Mouse (Mus musculus): ENCODE measurements around the gene Nup93. TPM values are rescaled to one million over a fixed set of nuclear protein-coding genes. Genes with fewer than 3 reads are reported as not detected.

Nup93 gene
- total and polyA plus RNA-seq, 3 experiments: 46.0 to 99.6 (median 88.3) TPM

DNA sequence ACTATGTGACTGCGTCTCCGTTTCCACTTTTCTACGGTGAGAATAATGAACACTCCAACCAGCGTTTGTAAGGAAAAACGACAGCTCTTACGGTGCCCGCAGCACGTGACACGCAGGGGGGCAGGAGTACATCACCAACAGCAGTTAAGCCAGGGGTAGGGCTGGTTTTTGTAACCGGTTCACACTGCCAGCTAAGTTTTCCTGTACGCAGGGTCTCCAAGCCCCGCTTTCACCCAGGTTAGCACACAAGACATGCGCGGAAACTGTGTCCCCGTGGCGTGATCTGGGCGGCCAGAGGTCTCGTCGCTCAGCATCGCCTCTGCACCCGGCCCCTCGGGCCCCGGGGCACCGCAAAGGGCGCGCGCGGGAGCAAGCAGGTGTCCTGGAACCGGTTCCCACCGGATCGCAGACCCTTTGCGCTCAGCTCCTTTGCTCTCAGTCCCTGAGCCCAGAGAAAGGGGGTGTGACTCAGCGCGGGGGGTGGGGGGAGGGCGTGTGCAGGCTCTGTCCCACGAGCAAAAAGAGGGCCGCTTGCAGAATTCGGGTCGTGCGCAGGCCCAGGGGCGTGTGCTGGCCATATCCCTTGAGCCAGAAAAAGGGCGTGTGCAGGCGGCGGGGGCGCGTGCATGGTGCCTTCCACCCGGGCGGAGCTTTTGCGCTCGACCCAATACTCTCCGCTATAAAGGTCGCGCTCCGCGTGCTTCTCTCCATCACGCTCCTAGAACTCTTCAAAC, 42.1 kb upstream of the Nup93 start, which contains the start of gene Mt2:
Mt2 (plus strand) TSS at position 590 of the 734 bp plus-strand sequence.
- peak within 1 kb of the TSS; percentile 33 to 83 (median 58) for H3K4me3 ChIP-seq (replicated peaks in 1 of 3; ENCODE audit: low read depth in 2 of 3, low read length in 2 of 3, poor library complexity in 1 of 3)
- TF ChIP-seq SIN3A (IDR thresholded peaks at IDR 0.05; ENCODE audit: low read length): peak; percentile 66
- TF ChIP-seq CHD1 (IDR thresholded peaks at IDR 0.05; ENCODE audit: low read depth, low read length): 0 out of 2 replicates have a peak, but pooled peaks have one; percentile 9
- TF ChIP-seq ETS1 (conservative IDR thresholded peaks at IDR 0.05; ENCODE audit: low read depth, low read length): no peak
- peak; percentile 50; the same call in 1 of the 2 replicates for TF ChIP-seq HCFC1 (IDR thresholded peaks at IDR 0.05; ENCODE audit: low read depth, low read length)
- TF ChIP-seq POLR2A (IDR thresholded peaks at IDR 0.05; ENCODE audit: low read depth, low read length): peak; percentile 99; the same call in 1 of the 2 replicates
- TF ChIP-seq TBP (conservative IDR thresholded peaks at IDR 0.05; ENCODE audit: low read depth, low read length): peak; percentile 95
- no peak for TF ChIP-seq RAD21 (IDR thresholded peaks at IDR 0.05; ENCODE audit: low read depth, low read length)
- TF ChIP-seq MXI1 (IDR thresholded peaks at IDR 0.05; ENCODE audit: low read depth, low read length): peak; percentile 90
- TF ChIP-seq MAX (IDR thresholded peaks at IDR 0.05; ENCODE audit: low read length): peak; percentile 60
- peak; percentile 82 for TF ChIP-seq MYC (IDR thresholded peaks at IDR 0.05; ENCODE audit: low read depth, low read length)
- peak; percentile 81 for TF ChIP-seq BHLHE40 (IDR thresholded peaks at IDR 0.05; ENCODE audit: low read depth, low read length)
- peak; percentile 68 for TF ChIP-seq USF1 (IDR thresholded peaks at IDR 0.05; ENCODE audit: low read depth, low read length)
- peak; percentile 61 for TF ChIP-seq TCF12 (IDR thresholded peaks at IDR 0.05; ENCODE audit: low read depth, low read length)
- TF ChIP-seq CHD2 (IDR thresholded peaks at IDR 0.05; ENCODE audit: low read length): peak; percentile 42; the same call in 1 of the 2 replicates
- TF ChIP-seq ELF1 (IDR thresholded peaks at IDR 0.05; ENCODE audit: low read depth, low read length): peak; percentile 30; the same call in 1 of the 2 replicates
- peak; percentile 83 for TF ChIP-seq NRF1 (IDR thresholded peaks at IDR 0.05; ENCODE audit: low read depth, low read length)
- no peak for TF ChIP-seq JUND (conservative IDR thresholded peaks at IDR 0.05; ENCODE audit: low read depth, low read length)
- TF ChIP-seq ZKSCAN1 (IDR thresholded peaks at IDR 0.05; ENCODE audit: borderline replicate concordance, low read depth, low read length): no peak
- TF ChIP-seq USF2 (conservative IDR thresholded peaks at IDR 0.05; ENCODE audit: low read depth, low read length): peak; percentile 28; the same call in 1 of the 2 replicates
- peak; percentile 78; the same call in 1 of the 2 replicates for TF ChIP-seq MAZ (IDR thresholded peaks at IDR 0.05; ENCODE audit: low read depth, low read length)
- no peak for TF ChIP-seq SMC3 (IDR thresholded peaks at IDR 0.05; ENCODE audit: low read depth, low read length)
- H3K4me2 ChIP-seq (ENCODE audit: insufficient read depth, low read depth, poor library complexity, severe bottlenecking): peak within 1 kb of the TSS; percentile 64
- peaks cover 9 to 18% of the 10 kb centered on the region in 2 experiments for H3K4me1 ChIP-seq (ENCODE audit: control insufficient read depth in 1 of 2, insufficient read depth in 2 of 2)
- no peaks in the 10 kb centered on the region for H3K36me3 ChIP-seq (replicated peaks in 1 of 2; ENCODE audit: control insufficient read depth in 1 of 2, insufficient read depth in 1 of 2, low read length in 1 of 2)
- H3K9ac ChIP-seq (ENCODE audit: insufficient read depth, low read depth): peak within 1 kb of the TSS; percentile 81
- peaks cover 2% of the 10 kb centered on the region for H3K9me3 ChIP-seq (replicated peaks; ENCODE audit: low read length)
- H3K27ac ChIP-seq (ENCODE audit: insufficient read depth, low read depth): peak within 1 kb of the TSS; percentile 71
- dilution Hi-C loops (cut with MboI; ENCODE audit: extremely low pct_ligation_motif_present, extremely low pct_unique_long_range_greater_than_20kb, low sequenced_read_pairs) (no loop called here), in situ Hi-C loops (cut with MboI; ENCODE audit: low pct_ligation_motif_present, low pct_unique_long_range_greater_than_20kb, low sequenced_read_pairs) (no loop called here)
- peak; percentile 74 for DNase-seq (ENCODE audit: extremely low read depth)
- no peaks in the 10 kb centered on the region; the same call in 1 of the 2 replicates for H3K79me2 ChIP-seq (replicated peaks; ENCODE audit: control insufficient read depth, extremely low read depth, insufficient read depth, poor library complexity, severe bottlenecking)
- peaks cover 75% of the 10 kb centered on the region for H3K27me3 ChIP-seq (replicated peaks)
